Mouse (Mus musculus) liver, embryonic 12.5 days (tissue): ENCODE data around the gene Rasgef1a. TPM values are rescaled to one million over a fixed set of nuclear protein-coding genes. Genes with fewer than 3 reads are reported as not detected.

Source experiments
- ATAC-seq: fragments of 200-750 bp; cut with Nextera tagmentation; 2 replicates; pipeline ENCODE4 v1.8.0; 2017; ENCODE audit warnings: moderate number of reproducible peaks, mild to moderate bottlenecking, moderate library complexity
- H3K27ac ChIP-seq: fragments of 300-500 bp; sonication (generic); 2 replicates; pipeline ENCODE4 v1.5.1; 2016; ENCODE audit warnings: mild to moderate bottlenecking
- H3K27me3 ChIP-seq: fragments of 300-500 bp; sonication (generic); replicated peaks from 2 replicates; pipeline ENCODE4 v1.6.1; 2016; ENCODE audit warnings: mild to moderate bottlenecking, moderate library complexity
- H3K36me3 ChIP-seq: fragments of 300-500 bp; sonication (generic); 2 replicates; pipeline ENCODE4 v1.6.1; 2016; ENCODE audit warnings: mild to moderate bottlenecking, moderate library complexity
- H3K4me1 ChIP-seq: fragments of 300-500 bp; sonication (generic); 2 replicates; pipeline ENCODE4 v1.6.1; 2016
- H3K4me2 ChIP-seq: fragments of 300-500 bp; sonication (generic); 2 replicates; pipeline ENCODE4 v1.6.1; 2016; ENCODE audit warnings: mild to moderate bottlenecking, moderate library complexity
- H3K4me3 ChIP-seq: fragments of 300-500 bp; sonication (generic); 2 replicates; pipeline ENCODE4 v1.5.1; 2016; ENCODE audit warnings: mild to moderate bottlenecking, moderate library complexity
- H3K9ac ChIP-seq: fragments of 300-500 bp; sonication (generic); 2 replicates; pipeline ENCODE4 v1.6.1; 2016; ENCODE audit warnings: mild to moderate bottlenecking, moderate library complexity
- H3K9me3 ChIP-seq: fragments of 300-500 bp; sonication (generic); replicated peaks from 2 replicates; pipeline ENCODE4 v1.6.1; 2016; ENCODE audit warnings: mild to moderate bottlenecking, moderate library complexity
- WGBS: fragments of 180-500 bp; shearing (Covaris S2); methylation state at CpG from one replicate; pipeline ENCODE4 v1.1.7; 2016; ENCODE audit not compliant: insufficient replicate concordance; 5-methylcytosine and 5-hydroxymethylcytosine counted together
- polyA plus RNA-seq: library from polyadenylated mRNA; unstranded; fragments of >200 nt; fragmentation: Nextera tagmentation; extraction: Ambion mirVana; gene quantifications from 2 replicates; pipeline ENCODE4 v1.2.1, GENCODE M21; 2016

The Rasgef1a gene
- polyA plus RNA-seq, 1 experiment from 2014 or later: not detected

DNA sequence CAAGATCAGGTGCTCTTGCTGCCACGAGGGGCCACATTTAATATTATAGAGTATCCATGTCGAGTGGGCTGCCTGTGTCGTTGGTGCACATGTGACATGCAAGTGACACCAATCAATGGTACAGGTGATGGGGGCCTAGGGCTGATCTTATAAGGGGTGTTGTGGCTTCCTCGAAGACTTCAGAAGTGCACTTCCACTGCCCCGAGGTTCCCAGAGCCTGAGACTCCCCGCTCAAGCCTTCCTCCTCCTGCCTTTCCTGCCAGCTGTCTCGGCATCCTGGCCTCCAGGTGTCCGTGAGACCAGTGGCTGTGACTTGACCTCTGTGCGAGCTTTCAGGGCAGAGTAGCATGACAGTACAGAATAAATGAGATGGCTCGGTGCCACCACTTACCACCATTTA lies 67.5 kb downstream of the Rasgef1a start:
- H3K27ac ChIP-seq: no peak overlapping the region
- no peaks in the 10 kb centered on the region for H3K36me3 ChIP-seq
- 0 out of 2 replicates have a peak, but pooled peaks cover 17% of the 10 kb centered on the region for H3K27me3 ChIP-seq
- 51% methylated on average over 10 of the region's 10 CpGs for WGBS
- H3K4me1 ChIP-seq: no peaks in the 10 kb centered on the region
- no peak overlapping the region for H3K4me2 ChIP-seq
- ATAC-seq: no peak
- H3K9me3 ChIP-seq: no peaks in the 10 kb centered on the region
- no peak overlapping the region for H3K9ac ChIP-seq
- no peak overlapping the region for H3K4me3 ChIP-seq

DNA sequence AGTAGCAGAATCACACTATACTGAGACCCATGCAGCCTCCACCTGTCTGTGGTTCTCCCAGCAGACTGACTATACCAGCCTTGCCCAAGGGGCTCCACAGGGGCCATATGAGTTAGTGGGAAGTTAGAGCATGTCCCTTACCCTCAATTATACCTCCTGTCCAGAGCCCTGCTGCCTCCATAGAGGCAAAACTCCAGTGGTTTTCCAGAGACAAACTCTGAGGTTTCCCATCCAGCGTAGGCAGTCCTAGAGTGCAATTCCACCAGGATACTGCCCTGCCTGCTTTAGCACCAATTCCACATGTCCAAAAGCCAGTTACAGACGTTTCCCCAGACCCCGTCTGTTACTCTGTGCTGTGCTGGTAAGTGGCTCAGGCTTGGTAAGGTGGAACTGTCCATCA lies 68.1 kb downstream of the Rasgef1a start:
- H3K9me3 ChIP-seq: no peaks in the 10 kb centered on the region
- H3K4me2 ChIP-seq: no peak overlapping the region
- H3K36me3 ChIP-seq: no peaks in the 10 kb centered on the region
- no peak overlapping the region for H3K4me3 ChIP-seq
- H3K27ac ChIP-seq: no peak overlapping the region
- no peak overlapping the region for H3K9ac ChIP-seq
- H3K4me1 ChIP-seq: no peaks in the 10 kb centered on the region
- 0 out of 2 replicates have a peak, but pooled peaks cover 17% of the 10 kb centered on the region for H3K27me3 ChIP-seq
- ATAC-seq: no peak
- 50% methylated on average over 3 of the region's 3 CpGs for WGBS

DNA sequence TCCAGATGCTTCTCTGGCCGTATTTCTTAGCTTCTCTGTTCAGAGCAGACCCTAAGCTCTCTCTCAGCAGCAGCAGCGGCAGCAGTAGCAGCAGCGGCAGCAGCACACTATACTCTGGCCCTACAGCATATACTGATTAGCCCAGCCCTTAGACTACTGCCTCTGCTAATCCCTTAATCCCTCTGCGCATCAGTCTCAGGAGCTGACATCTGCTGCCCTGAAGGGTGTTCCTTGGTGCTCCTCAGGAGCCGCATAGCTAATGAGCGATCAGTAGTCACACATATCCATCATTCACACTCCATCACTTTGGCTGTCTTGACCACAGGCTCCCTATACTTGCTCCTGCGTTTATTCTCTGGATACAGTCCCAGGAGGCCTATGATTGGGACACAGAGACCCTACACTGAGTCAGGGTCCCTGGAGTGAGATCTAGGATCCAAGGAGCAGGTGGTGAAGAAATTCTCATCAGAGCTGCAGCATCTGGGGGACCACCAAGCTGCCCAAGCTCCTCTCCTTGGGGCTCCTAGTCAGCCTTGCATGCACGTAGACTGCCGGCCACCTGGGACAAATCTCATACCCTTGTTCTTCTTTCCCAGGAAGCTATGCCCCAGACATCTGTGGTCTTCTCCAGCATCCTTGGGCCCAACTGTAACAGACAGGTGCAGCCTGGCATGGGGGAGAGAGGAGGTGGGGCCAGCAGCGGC lies 68.7 kb downstream of the Rasgef1a start:
- ATAC-seq: no peak
- Histone ChIP-seq H3K36me3 (no peaks in the 10 kb centered on the region), H3K4me3 (no peak overlapping the region), H3K9ac (no peak overlapping the region), H3K4me1 (no peaks in the 10 kb centered on the region), H3K4me2 (no peak overlapping the region), H3K9me3 (no peaks in the 10 kb centered on the region), H3K27me3 (0 out of 2 replicates have a peak, but pooled peaks cover 17% of the 10 kb centered on the region), H3K27ac (no peak overlapping the region)
- 65% methylated on average over 10 of the region's 10 CpGs for WGBS

DNA sequence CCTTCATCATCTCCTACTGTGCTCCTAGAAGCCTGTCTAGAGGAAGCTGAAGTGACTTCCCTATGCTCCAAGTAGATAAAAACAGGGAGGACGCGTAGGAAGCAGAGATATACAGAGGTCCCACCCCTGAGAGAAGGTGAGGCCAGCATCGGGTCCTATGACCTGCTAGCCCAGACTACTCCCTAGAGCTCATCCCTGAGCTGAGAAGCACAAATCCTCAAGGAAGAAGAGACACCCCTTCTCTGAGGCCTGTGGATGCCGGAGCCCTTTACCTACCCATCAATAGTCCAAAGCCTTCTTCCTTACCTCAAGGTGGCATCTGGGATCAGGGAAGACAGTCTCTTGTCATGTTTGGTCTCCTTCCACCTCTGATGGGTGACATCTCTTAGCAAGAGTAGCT lies 69.5 kb downstream of the Rasgef1a start:
- no peaks in the 10 kb centered on the region for H3K4me1 ChIP-seq
- 0 out of 2 replicates have a peak, but pooled peaks cover 17% of the 10 kb centered on the region for H3K27me3 ChIP-seq
- no peak overlapping the region for H3K4me2 ChIP-seq
- no peak for ATAC-seq
- H3K4me3 ChIP-seq: no peak overlapping the region
- no peaks in the 10 kb centered on the region for H3K9me3 ChIP-seq
- no peaks in the 10 kb centered on the region for H3K36me3 ChIP-seq
- no peak overlapping the region for H3K9ac ChIP-seq
- no peak overlapping the region for H3K27ac ChIP-seq
- 66% methylated on average over 4 of the region's 4 CpGs for WGBS

DNA sequence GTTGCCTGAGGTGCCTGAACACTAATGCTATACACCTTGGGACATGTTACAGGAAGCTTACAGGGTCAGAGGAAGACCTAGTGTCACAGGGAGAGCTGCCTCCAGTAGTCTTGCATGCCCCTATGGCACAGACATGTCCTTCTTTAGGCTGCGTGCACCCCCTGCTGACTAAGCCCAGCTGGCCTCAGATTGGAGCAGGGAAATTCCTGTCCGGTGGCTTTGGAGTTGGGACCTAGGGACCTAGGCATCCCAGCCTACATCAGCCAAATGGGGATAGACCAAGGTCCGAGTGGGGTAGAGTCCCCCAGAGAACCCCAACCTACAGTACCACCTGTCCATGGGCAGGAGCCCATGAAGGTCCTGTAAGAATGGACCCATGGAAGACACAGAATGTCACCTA lies 71.1 kb downstream of the Rasgef1a start:
- 63% methylated on average over 3 of the region's 3 CpGs for WGBS
- Histone ChIP-seq H3K36me3 (no peaks in the 10 kb centered on the region), H3K4me2 (no peak overlapping the region), H3K4me1 (no peaks in the 10 kb centered on the region), H3K27me3 (0 out of 2 replicates have a peak, but pooled peaks cover 10% of the 10 kb centered on the region), H3K27ac (no peak overlapping the region), H3K4me3 (no peak overlapping the region), H3K9me3 (no peaks in the 10 kb centered on the region), H3K9ac (no peak overlapping the region)
- no peak for ATAC-seq

DNA sequence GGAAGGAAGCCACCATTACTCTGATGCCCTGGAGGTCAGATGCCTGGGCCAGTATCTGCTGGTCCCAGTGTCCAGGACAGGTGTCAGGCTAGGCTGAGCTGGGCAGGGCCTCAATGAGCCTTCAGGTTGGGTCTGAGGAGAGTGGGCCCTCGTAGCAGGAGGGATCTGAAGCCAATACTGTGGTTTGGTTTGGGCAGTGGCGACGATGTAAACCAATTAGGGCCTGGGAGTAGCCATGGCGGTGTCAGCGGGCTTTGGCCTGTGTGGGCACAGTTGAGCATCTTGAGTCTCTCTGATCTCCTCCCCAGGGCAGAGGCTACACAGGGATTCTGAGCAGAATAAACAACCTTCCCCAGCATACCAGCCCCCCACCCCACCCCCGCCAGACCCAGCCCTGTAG lies 72.4 kb downstream of the Rasgef1a start:
- 70% methylated on average over 6 of the region's 6 CpGs for WGBS
- Histone ChIP-seq H3K36me3 (no peaks in the 10 kb centered on the region), H3K27ac (no peak overlapping the region), H3K4me1 (no peaks in the 10 kb centered on the region), H3K9ac (no peak overlapping the region), H3K27me3 (0 out of 2 replicates have a peak, but pooled peaks cover 10% of the 10 kb centered on the region), H3K4me2 (no peak overlapping the region), H3K9me3 (no peaks in the 10 kb centered on the region), H3K4me3 (no peak overlapping the region)
- ATAC-seq: 0 out of 2 replicates have a peak, but pooled peaks have one; percentile 27

DNA sequence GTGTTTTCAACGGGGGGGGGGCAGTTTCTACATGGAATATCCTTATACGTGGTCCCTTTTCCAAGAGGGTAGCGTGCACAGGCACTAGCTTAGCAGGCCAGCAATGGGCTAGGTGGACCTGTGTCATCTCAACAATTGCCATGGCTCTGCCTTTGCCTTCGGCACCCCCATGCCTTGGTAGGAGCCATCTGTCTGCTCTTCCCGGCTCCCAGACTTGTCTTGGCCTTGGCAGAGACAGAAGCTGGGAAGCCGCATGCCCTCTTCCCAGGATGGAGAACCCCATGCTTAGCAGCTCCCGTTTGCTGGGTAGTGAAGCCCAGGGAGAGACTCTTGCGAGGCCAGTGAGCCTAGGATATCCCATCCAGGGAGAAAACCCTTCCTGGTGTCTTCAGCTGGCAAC lies 73.4 kb downstream of the Rasgef1a start:
- 67% methylated on average over 8 of the region's 8 CpGs for WGBS

DNA sequence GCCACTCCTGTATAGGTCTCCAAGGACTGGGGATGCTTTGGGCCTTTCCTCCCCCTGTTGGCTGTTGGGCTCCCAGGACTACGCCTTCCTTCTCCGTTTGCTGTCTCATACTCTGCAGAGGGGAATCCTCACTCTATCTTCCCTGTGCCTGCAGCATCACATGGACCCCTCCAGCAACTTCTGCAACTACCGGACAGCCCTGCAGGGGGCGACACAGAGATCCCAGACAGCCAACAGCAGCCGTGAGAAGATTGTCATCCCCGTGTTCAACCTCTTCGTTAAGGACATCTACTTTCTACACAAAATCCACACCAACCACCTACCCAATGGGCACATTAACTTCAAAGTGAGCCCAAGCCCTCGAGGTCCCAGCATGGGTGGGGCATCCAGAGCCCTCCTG lies 76.7 kb downstream of the Rasgef1a start:
- no peak overlapping the region for H3K4me2 ChIP-seq
- no peaks in the 10 kb centered on the region for H3K36me3 ChIP-seq
- H3K27ac ChIP-seq: no peak overlapping the region
- H3K4me1 ChIP-seq: no peaks in the 10 kb centered on the region
- H3K9ac ChIP-seq: no peak overlapping the region
- H3K9me3 ChIP-seq: no peaks in the 10 kb centered on the region
- no peak overlapping the region for H3K4me3 ChIP-seq
- ATAC-seq: no peak
- H3K27me3 ChIP-seq: no peaks in the 10 kb centered on the region
- 35% methylated on average over 8 of the region's 8 CpGs for WGBS

More for the DNA sequence above, 73.4 kb downstream of the Rasgef1a start:
- no peak overlapping the region for H3K9ac ChIP-seq
- H3K36me3 ChIP-seq: no peaks in the 10 kb centered on the region
- no peaks in the 10 kb centered on the region for H3K4me1 ChIP-seq
- no peak overlapping the region for H3K4me3 ChIP-seq
- H3K27me3 ChIP-seq: 0 out of 2 replicates have a peak, but pooled peaks cover 6% of the 10 kb centered on the region
- H3K4me2 ChIP-seq: no peak overlapping the region
- ATAC-seq: no peak
- H3K27ac ChIP-seq: no peak overlapping the region
- H3K9me3 ChIP-seq: no peaks in the 10 kb centered on the region

DNA sequence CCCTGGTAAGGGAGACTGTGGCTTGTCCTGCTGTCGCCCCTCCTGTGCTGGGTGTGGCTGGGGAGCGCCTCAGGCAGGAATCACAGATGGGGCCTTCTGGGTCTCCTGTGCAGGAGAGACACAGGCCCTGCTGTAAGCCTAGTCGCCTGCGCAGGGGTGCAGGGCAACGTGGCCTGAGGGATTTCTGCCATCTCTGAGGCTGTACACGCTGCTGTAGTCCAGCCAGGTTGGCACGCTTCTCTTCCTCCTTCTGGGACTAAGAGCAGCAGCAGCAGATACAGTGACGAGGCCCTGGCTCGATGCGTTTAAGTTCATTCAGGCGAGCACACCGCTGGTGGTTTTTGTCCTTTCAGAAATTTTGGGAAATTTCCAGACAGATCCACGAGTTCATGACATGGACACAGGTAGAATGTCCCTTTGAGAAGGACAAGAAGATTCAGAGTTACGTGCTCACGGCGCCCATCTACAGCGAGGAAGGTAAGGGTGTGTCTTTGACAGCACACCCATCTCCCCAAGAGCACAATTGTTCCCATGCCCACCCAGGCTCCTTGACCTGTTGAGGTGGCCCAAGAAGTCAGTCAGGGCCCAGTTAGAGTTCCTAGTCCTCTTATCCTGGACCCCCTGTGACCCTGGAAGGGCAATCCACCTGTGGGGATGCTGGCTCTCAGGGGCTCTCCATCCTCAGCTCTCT lies 77.7 kb downstream of the Rasgef1a start:
- no peaks in the 10 kb centered on the region for H3K4me1 ChIP-seq
- no peak for ATAC-seq
- H3K9ac ChIP-seq: no peak overlapping the region
- 70% methylated on average over 17 of the region's 17 CpGs for WGBS
- no peak overlapping the region for H3K4me3 ChIP-seq
- no peaks in the 10 kb centered on the region for H3K27me3 ChIP-seq
- H3K27ac ChIP-seq: no peak overlapping the region
- H3K4me2 ChIP-seq: no peak overlapping the region
- no peaks in the 10 kb centered on the region for H3K9me3 ChIP-seq
- H3K36me3 ChIP-seq: no peaks in the 10 kb centered on the region

DNA sequence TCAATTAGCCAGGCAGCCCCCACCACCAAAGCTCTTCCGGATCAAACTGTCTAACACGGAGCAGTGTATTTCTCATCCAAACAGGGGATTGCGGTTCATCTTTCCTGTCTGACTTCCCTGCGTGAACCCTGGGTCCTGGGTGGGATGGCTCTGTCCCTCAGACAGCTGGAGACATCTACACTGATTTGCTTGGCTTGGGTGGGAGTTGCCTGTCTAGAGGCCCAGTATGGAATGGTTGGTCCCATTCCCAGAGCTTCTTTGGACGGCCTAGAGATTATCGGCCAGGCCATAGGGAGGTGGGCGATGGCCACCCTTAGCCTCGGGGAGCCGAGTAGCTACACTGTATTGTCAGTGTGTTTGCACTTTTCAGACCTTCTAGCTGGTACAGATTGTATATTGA lies 79.6 kb downstream of the Rasgef1a start:
- 76% methylated on average over 9 of the region's 9 CpGs for WGBS
- Histone ChIP-seq H3K27me3 (no peaks in the 10 kb centered on the region), H3K4me2 (no peak overlapping the region), H3K4me3 (no peak overlapping the region), H3K27ac (no peak overlapping the region), H3K36me3 (no peaks in the 10 kb centered on the region), H3K4me1 (no peaks in the 10 kb centered on the region), H3K9me3 (no peaks in the 10 kb centered on the region), H3K9ac (no peak overlapping the region)
- no peak for ATAC-seq

DNA sequence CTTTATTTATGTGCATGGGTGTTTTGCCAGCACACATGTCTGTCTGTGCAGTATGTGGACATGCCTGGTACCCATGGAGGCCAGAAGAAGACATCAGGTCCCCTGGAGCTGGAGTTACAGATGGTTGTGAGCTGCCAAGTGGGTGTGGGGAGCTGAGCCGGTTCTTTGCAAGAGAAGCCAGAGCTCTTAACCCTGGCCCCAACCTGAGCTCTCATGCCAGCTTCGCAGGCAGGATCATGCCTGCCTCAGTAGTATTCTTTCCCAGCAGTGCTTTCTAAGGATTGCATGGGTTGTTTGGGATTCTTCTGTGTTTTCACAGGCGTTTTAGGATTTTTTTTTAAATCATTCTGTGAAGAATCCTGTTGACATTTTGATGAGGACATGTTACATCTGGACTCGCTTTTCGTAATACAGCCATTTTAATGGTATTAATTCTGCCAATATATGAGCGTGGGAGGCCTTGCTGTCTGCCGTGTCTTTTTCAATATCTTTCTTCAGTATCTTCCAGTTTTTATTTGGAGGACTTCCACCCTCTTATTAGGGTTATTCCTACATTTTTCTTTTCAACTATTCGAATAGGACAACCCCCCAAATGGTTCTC lies 86.6 kb downstream of the Rasgef1a start:
- no peaks in the 10 kb centered on the region for H3K9me3 ChIP-seq
- no peak overlapping the region for H3K9ac ChIP-seq
- H3K4me1 ChIP-seq: no peaks in the 10 kb centered on the region
- no peak for ATAC-seq
- WGBS: 65% methylated on average over 8 of the region's 8 CpGs
- no peak overlapping the region for H3K4me3 ChIP-seq
- H3K4me2 ChIP-seq: no peak overlapping the region
- no peak overlapping the region for H3K27ac ChIP-seq
- H3K36me3 ChIP-seq: no peaks in the 10 kb centered on the region
- no peaks in the 10 kb centered on the region for H3K27me3 ChIP-seq

DNA sequence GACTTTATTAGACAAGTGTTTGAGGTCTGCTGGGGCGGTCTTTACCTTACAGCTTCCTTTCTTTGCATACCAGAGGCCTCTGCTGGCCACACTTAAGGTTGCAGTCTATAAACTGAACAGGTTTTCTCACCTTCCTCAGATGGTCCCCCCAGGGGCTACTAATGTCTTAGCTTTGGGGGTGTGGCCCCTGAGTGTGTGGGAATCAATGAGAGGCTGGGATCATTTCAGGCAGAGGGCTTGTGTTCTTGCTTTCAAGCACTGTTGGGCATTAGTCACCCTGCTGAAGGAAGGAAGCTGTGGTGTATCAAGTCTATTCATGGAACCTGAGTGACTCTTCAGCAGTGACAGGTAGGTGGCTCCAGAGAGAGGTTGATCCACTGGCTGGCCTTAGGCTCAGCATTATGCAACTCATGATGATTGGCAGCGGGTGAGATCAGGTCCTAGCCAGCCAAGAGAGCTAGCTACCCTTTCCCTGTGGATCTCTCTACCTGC lies 88.1 kb downstream of the Rasgef1a start:
- H3K9ac ChIP-seq: no peak overlapping the region
- no peak overlapping the region for H3K4me2 ChIP-seq
- no peaks in the 10 kb centered on the region for H3K4me1 ChIP-seq
- H3K36me3 ChIP-seq: no peaks in the 10 kb centered on the region
- no peak overlapping the region for H3K27ac ChIP-seq
- H3K27me3 ChIP-seq: no peaks in the 10 kb centered on the region
- H3K4me3 ChIP-seq: no peak overlapping the region
- H3K9me3 ChIP-seq: no peaks in the 10 kb centered on the region
- 19% methylated on average over 2 of the region's 2 CpGs for WGBS
- no peak for ATAC-seq
